Mouse (Mus musculus): Measurements from ENCODE around the gene Poc1b.

GRCm38 (mm10) chr10:99145611-99146010, 38.8 kb downstream of the Poc1b start:
- no peak for TF ChIP-seq CTCF (IDR thresholded peaks at IDR 0.05; ENCODE audit: control insufficient read depth, insufficient read depth, low read length)
- no peak for TF ChIP-seq POLR2A (IDR thresholded peaks at IDR 0.05; ENCODE audit: borderline replicate concordance, control insufficient read depth, low read depth, low read length)

All from bone marrow, adult 2 months (tissue).